Mouse (Mus musculus) heart, postnatal 0 days (tissue): ENCODE measurements around the gene Coq8b.

ENCODE experiments used
- CTCF ChIP-seq: IDR thresholded peaks from 2 replicates; pipeline ENCODE4 v1.5.1; 2016; ENCODE audit warnings: antibody characterized with exemption, control low read depth, low read depth
- EP300 ChIP-seq: IDR thresholded peaks from 2 replicates; pipeline ENCODE4 v1.6.1; 2016; ENCODE audit warnings: antibody characterized with exemption, low read depth

- TF ChIP-seq EP300 = no peak
- TF ChIP-seq CTCF = no peak
Measured at GRCm38 (mm10) chr7:27271423-27271822, 38.6 kb downstream of the Coq8b start.
